Mouse (Mus musculus): ENCODE measurements at regions not wholly inside any gene's neighbourhood (a gene's known extent, or its start where the extent isn't known, plus 50 kb on each side); places are given as distances from the start of the nearest gene placed in this dataset.

DNA sequence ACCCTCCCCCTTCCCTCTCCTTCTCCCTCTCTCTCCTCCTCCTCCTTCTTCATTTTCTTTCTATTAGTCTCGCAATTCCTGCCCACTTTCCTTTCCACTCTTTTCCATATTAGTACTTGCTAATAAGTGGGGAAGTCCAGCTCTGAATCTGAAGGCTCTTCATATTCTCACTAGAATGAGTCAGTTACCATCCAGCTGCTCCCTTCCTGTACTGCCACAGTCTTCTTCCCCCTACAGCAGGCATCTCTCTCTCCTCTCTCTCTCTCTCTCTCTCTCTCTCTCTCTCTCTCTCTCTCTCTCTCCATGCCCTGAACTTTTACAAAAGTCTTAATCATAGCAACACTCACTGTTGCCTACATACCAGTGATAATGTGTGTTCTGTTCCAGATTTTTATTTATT lies 226.6 kb upstream of the Pter start:
- Histone ChIP-seq H3K27ac (ENCODE audit: insufficient read depth, low read length) (no peak overlapping the region), H3K4me1 (ENCODE audit: control insufficient read depth, insufficient read depth, insufficient read length) (no peaks in the 10 kb centered on the region), H3K36me3 (ENCODE audit: control insufficient read depth, insufficient read depth, low read length) (no peaks in the 10 kb centered on the region), H3K27me3 (ENCODE audit: control insufficient read depth, insufficient read depth, low read length) (no peaks in the 10 kb centered on the region), H3K4me3 (ENCODE audit: extremely low read depth, insufficient read depth, insufficient read length) (no peak overlapping the region)
- WGBS = 71% methylated on average over 1 of the region's 1 CpGs
- TF ChIP-seq CTCF (IDR thresholded peaks at IDR 0.05; ENCODE audit: extremely low read depth, insufficient read depth, insufficient read length, insufficient replicate concordance) (no peak), POLR2A (IDR thresholded peaks at IDR 0.05; ENCODE audit: low read depth, low read length) (no peak)
- DNase-seq (ENCODE audit: low read depth in 1 of 2, low spot score in 2 of 2) = no peak

DNA sequence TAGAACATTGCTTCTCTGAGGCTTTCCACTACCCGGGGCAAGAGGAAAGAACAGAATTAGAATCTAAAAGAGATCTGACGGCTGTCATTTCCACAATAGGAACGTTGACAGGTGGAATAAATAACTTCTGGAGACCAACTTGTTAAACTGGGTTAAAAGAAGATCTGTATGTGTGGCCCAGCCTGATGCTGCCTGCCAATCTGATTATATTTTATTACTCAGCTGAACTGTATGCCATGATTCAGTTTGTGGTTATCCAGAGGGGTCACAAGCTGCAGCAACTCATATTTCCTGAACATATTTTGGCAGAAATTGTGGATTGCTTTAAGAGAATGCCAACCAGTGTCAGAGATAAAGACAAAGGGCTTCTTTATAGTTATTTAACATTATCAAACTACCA lies 224.5 kb upstream of the Pter start:
- Histone ChIP-seq H3K27ac (ENCODE audit: insufficient read depth, low read length) (no peak overlapping the region), H3K4me3 (ENCODE audit: extremely low read depth, insufficient read depth, insufficient read length) (no peak overlapping the region), H3K4me1 (ENCODE audit: control insufficient read depth, insufficient read depth, insufficient read length) (no peaks in the 10 kb centered on the region), H3K36me3 (ENCODE audit: control insufficient read depth, insufficient read depth, low read length) (no peaks in the 10 kb centered on the region), H3K27me3 (ENCODE audit: control insufficient read depth, insufficient read depth, low read length) (no peaks in the 10 kb centered on the region)
- DNase-seq (ENCODE audit: low read depth in 1 of 2, low spot score in 2 of 2) = no peak
- no peak for TF ChIP-seq POLR2A (IDR thresholded peaks at IDR 0.05; ENCODE audit: low read depth, low read length)
- TF ChIP-seq CTCF (IDR thresholded peaks at IDR 0.05; ENCODE audit: extremely low read depth, insufficient read depth, insufficient read length, insufficient replicate concordance) = no peak
- 76% methylated on average over 3 of the region's 3 CpGs for WGBS

DNA sequence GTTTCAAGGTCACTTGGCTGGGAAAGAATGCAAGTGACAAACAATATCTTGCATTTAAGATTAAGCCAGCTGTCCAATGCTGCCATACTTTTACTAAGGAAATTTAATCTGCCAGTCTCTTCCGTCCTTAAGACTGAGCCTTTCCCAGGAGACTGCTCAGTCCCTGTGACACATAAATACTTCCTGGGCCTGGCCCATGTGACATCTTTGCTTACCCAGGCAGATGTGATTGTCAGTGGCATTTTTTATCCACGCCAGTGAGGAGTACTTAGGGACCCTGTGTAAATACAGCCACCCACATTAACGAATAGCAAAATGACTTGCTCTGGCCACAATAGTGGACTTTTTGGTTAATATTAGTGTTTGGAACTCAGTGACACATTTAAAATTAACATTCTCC lies 216.3 kb upstream of the Pter start:
- TF ChIP-seq POLR2A (IDR thresholded peaks at IDR 0.05; ENCODE audit: low read depth, low read length) = no peak
- no peak for TF ChIP-seq CTCF (IDR thresholded peaks at IDR 0.05; ENCODE audit: extremely low read depth, insufficient read depth, insufficient read length, insufficient replicate concordance)
- Histone ChIP-seq H3K36me3 (ENCODE audit: control insufficient read depth, insufficient read depth, low read length) (no peaks in the 10 kb centered on the region), H3K27ac (ENCODE audit: insufficient read depth, low read length) (no peak overlapping the region), H3K27me3 (ENCODE audit: control insufficient read depth, insufficient read depth, low read length) (no peaks in the 10 kb centered on the region), H3K4me1 (ENCODE audit: control insufficient read depth, insufficient read depth, insufficient read length) (no peaks in the 10 kb centered on the region), H3K4me3 (ENCODE audit: extremely low read depth, insufficient read depth, insufficient read length) (no peak overlapping the region)
- no peak for DNase-seq (ENCODE audit: low read depth in 1 of 2, low spot score in 2 of 2)
- WGBS = 76% methylated on average over 3 of the region's 3 CpGs

- Histone ChIP-seq H3K4me3 (ENCODE audit: extremely low read depth, insufficient read depth, insufficient read length) (no peak overlapping the region), H3K27me3 (ENCODE audit: control insufficient read depth, insufficient read depth, low read length) (no peaks in the 10 kb centered on the region), H3K36me3 (ENCODE audit: control insufficient read depth, insufficient read depth, low read length) (no peaks in the 10 kb centered on the region), H3K4me1 (ENCODE audit: control insufficient read depth, insufficient read depth, insufficient read length) (no peaks in the 10 kb centered on the region), H3K27ac (ENCODE audit: insufficient read depth, low read length) (no peak overlapping the region)
- TF ChIP-seq CTCF (IDR thresholded peaks at IDR 0.05; ENCODE audit: extremely low read depth, insufficient read depth, insufficient read length, insufficient replicate concordance) (peak; percentile 22; the same call in 1 of the 2 replicates), POLR2A (IDR thresholded peaks at IDR 0.05; ENCODE audit: low read depth, low read length) (no peak)
- 59% methylated on average over 16 of the region's 16 CpGs for WGBS
- DNase-seq (ENCODE audit: low read depth in 1 of 2, low spot score in 2 of 2) = peak; percentile 7
Observed at GRCm38 (mm10) chr2:12709156-12709923, 214.5 kb upstream of the Pter start.

DNA sequence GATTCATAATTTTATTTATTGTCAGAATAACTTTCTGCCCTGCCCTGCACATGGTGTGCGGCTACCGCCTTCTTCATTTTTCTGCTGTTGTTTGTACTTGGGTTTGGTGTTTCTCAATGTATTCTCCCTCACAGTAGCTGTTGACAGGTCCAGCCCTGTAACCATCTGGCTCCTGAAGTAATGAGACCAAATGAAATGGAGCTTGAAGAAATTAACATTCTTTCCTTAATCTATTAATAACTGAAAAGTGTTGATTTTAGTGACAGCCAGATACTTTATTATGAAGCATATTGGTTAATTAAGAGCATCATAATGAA lies 214.0 kb upstream of the Pter start:
- TF ChIP-seq CTCF (IDR thresholded peaks at IDR 0.05; ENCODE audit: extremely low read depth, insufficient read depth, insufficient read length, insufficient replicate concordance) = no peak
- no peak for TF ChIP-seq POLR2A (IDR thresholded peaks at IDR 0.05; ENCODE audit: low read depth, low read length)
- 99% methylated on average over 2 of the region's 2 CpGs for WGBS
- H3K27ac ChIP-seq (ENCODE audit: insufficient read depth, low read length) = no peak overlapping the region
- no peak for DNase-seq (ENCODE audit: low read depth in 1 of 2, low spot score in 2 of 2)
- H3K4me1 ChIP-seq (ENCODE audit: control insufficient read depth, insufficient read depth, insufficient read length) = no peaks in the 10 kb centered on the region
- H3K4me3 ChIP-seq (ENCODE audit: extremely low read depth, insufficient read depth, insufficient read length) = no peak overlapping the region
- H3K36me3 ChIP-seq (ENCODE audit: control insufficient read depth, insufficient read depth, low read length) = no peaks in the 10 kb centered on the region
- H3K27me3 ChIP-seq (ENCODE audit: control insufficient read depth, insufficient read depth, low read length) = no peaks in the 10 kb centered on the region

GRCm38 (mm10) chr2:12716124-12717012 lies 207.5 kb upstream of the Pter start:
- TF ChIP-seq POLR2A (IDR thresholded peaks at IDR 0.05; ENCODE audit: low read depth, low read length) = no peak
- no peak for TF ChIP-seq CTCF (IDR thresholded peaks at IDR 0.05; ENCODE audit: extremely low read depth, insufficient read depth, insufficient read length, insufficient replicate concordance)
- 59% methylated on average over 3 of the region's 3 CpGs for WGBS
- Histone ChIP-seq H3K4me3 (ENCODE audit: extremely low read depth, insufficient read depth, insufficient read length) (no peak overlapping the region), H3K4me1 (ENCODE audit: control insufficient read depth, insufficient read depth, insufficient read length) (no peaks in the 10 kb centered on the region), H3K36me3 (ENCODE audit: control insufficient read depth, insufficient read depth, low read length) (no peaks in the 10 kb centered on the region), H3K27me3 (ENCODE audit: control insufficient read depth, insufficient read depth, low read length) (no peaks in the 10 kb centered on the region), H3K27ac (ENCODE audit: insufficient read depth, low read length) (no peak overlapping the region)
- DNase-seq (ENCODE audit: low read depth in 1 of 2, low spot score in 2 of 2) = no peak

GRCm38 (mm10) chr2:12729251-12729650 lies 194.6 kb upstream of the Pter start:
- Histone ChIP-seq H3K4me3 (ENCODE audit: extremely low read depth, insufficient read depth, insufficient read length) (no peak overlapping the region), H3K36me3 (ENCODE audit: control insufficient read depth, insufficient read depth, low read length) (no peaks in the 10 kb centered on the region), H3K27ac (ENCODE audit: insufficient read depth, low read length) (no peak overlapping the region), H3K4me1 (ENCODE audit: control insufficient read depth, insufficient read depth, insufficient read length) (no peaks in the 10 kb centered on the region), H3K27me3 (ENCODE audit: control insufficient read depth, insufficient read depth, low read length) (no peaks in the 10 kb centered on the region)
- no peak for DNase-seq (ENCODE audit: low read depth in 1 of 2, low spot score in 2 of 2)
- TF ChIP-seq CTCF (IDR thresholded peaks at IDR 0.05; ENCODE audit: extremely low read depth, insufficient read depth, insufficient read length, insufficient replicate concordance) = no peak
- no peak for TF ChIP-seq POLR2A (IDR thresholded peaks at IDR 0.05; ENCODE audit: low read depth, low read length)
- WGBS = 74% methylated on average over 4 of the region's 4 CpGs
